Mouse (Mus musculus): ENCODE results near the gene Rtp1. TPM values are rescaled to one million over a fixed set of nuclear protein-coding genes. Genes with fewer than 3 reads are reported as not detected.
A peak's percentile ranks its signal among the peaks of the same experiment; 100 is the strongest.

Rtp1 gene
- polyA plus RNA-seq, 1 experiment from 2014 or later: 0.04 TPM

DNA sequence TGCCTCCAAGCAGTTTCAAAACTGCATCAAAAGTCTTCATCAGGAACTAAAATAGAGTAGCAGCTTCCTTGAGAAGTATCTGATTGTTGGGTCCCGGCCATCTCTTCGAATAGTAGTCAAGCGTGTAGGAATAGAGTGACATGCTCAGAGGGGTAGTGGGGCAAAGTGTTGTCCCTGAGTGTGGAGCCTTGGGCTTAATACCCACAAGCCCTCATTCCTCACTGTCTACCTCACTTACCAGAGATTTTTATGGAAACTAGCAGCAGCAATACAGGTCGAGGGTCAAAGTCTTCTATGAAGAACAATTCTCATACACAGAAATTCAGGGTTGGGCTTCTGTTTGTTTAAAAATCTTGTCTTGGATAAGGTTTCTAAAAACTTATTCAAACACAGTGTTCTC is 21.9 kb downstream of the Rtp1 start:
- H3K9ac ChIP-seq (ENCODE audit: low read length): no peak overlapping the region
- H3K27ac ChIP-seq (ENCODE audit: low read length): no peak overlapping the region
- no peak for ATAC-seq (ENCODE audit: insufficient read depth, low FRiP score)
- H3K9me3 ChIP-seq (replicated peaks; ENCODE audit: control insufficient read depth, low read length): no peaks in the 10 kb centered on the region
- H3K36me3 ChIP-seq (ENCODE audit: control insufficient read depth, insufficient read depth, low read length): no peaks in the 10 kb centered on the region
- no peak overlapping the region for H3K4me3 ChIP-seq (replicated peaks; ENCODE audit: low read length)
- H3K4me2 ChIP-seq (ENCODE audit: low read depth, low read length): no peak overlapping the region
- no peaks in the 10 kb centered on the region for H3K27me3 ChIP-seq (ENCODE audit: control insufficient read depth, insufficient read depth, low read length)
- no peaks in the 10 kb centered on the region for H3K4me1 ChIP-seq (ENCODE audit: control insufficient read depth, insufficient read depth, low read length)
- 78% methylated on average over 4 of the region's 4 CpGs for WGBS

DNA sequence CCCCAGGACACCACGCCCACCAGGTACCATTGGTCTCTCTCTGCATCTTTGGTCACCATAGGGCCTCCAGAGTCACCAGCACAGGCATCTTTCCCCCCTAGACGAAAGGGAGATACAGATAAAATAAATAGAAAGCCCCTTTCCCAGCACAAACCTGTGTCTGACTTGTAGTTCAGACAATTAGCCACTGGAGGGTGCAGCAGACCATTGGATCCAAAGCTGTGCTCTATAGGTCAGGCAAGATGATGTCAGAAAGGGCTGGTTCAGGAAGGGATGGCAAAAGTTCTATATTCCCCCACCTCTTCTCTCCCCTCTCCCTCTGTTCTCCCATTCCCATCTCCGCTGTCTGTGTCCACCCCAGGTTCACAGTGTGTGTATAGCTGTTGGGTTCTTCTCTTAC is 23.5 kb downstream of the Rtp1 start:
- no peak overlapping the region for H3K27ac ChIP-seq (ENCODE audit: low read length)
- H3K27me3 ChIP-seq (ENCODE audit: control insufficient read depth, insufficient read depth, low read length): no peaks in the 10 kb centered on the region
- no peak overlapping the region for H3K4me3 ChIP-seq (replicated peaks; ENCODE audit: low read length)
- H3K9me3 ChIP-seq (replicated peaks; ENCODE audit: control insufficient read depth, low read length): no peaks in the 10 kb centered on the region
- WGBS: 26% methylated on average over 3 of the region's 3 CpGs
- 0 out of 2 replicates have a peak, but pooled peaks have one; percentile 10 for ATAC-seq (ENCODE audit: insufficient read depth, low FRiP score)
- H3K4me2 ChIP-seq (ENCODE audit: low read depth, low read length): no peak overlapping the region
- H3K4me1 ChIP-seq (ENCODE audit: control insufficient read depth, insufficient read depth, low read length): peaks cover 9% of the 10 kb centered on the region; the same call in 1 of the 2 replicates
- no peak overlapping the region for H3K9ac ChIP-seq (ENCODE audit: low read length)
- no peaks in the 10 kb centered on the region for H3K36me3 ChIP-seq (ENCODE audit: control insufficient read depth, insufficient read depth, low read length)

DNA sequence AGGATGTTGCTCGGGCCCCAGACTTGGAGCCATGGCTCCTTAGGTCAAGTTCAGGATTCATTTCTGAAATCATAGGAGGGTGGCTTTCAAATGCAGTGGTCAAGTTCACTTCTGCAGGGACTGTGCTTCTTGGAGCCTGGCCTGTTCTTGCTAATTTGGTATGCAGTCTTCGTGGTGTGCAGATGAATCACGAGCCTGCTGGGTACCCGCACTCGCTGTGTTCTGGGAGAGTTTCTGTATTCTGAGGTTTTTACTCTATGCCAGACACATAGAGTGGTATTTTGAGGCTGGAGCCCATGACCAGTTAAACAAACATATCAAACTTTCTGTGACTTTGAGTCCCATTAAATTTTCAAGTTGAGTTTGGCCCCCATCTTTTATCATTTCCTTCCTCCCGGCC is 25.4 kb downstream of the Rtp1 start:
- WGBS: 80% methylated on average over 6 of the region's 6 CpGs
- H3K4me2 ChIP-seq (ENCODE audit: low read depth, low read length): no peak overlapping the region
- H3K4me1 ChIP-seq (ENCODE audit: control insufficient read depth, insufficient read depth, low read length): peaks cover 9% of the 10 kb centered on the region; the same call in 1 of the 2 replicates
- ATAC-seq (ENCODE audit: insufficient read depth, low FRiP score): no peak
- H3K27me3 ChIP-seq (ENCODE audit: control insufficient read depth, insufficient read depth, low read length): no peaks in the 10 kb centered on the region
- no peak overlapping the region for H3K4me3 ChIP-seq (replicated peaks; ENCODE audit: low read length)
- H3K9ac ChIP-seq (ENCODE audit: low read length): no peak overlapping the region
- no peaks in the 10 kb centered on the region for H3K36me3 ChIP-seq (ENCODE audit: control insufficient read depth, insufficient read depth, low read length)
- H3K27ac ChIP-seq (ENCODE audit: low read length): no peak overlapping the region
- H3K9me3 ChIP-seq (replicated peaks; ENCODE audit: control insufficient read depth, low read length): no peaks in the 10 kb centered on the region

DNA sequence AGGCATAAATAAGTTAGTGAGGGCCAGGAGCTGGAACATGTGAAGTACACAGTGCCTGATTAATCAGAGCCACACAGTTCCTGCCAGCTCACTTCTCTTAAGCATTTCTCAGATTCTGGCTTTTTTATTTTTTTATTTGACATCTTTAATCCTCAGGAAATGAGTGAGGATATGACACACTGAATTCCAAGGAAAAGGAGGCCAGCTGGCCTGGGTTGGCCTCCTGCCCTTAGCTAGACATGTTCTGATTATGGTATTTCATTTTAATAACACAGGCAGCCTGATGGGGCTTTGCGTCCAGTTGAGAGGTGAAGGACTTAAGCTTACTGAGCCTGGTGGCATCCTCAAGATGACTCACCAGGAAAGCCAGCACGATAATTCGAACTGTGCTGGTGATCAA is 27.6 kb downstream of the Rtp1 start:
- Histone ChIP-seq H3K27ac (ENCODE audit: low read length) (no peak overlapping the region), H3K9ac (ENCODE audit: low read length) (no peak overlapping the region), H3K27me3 (ENCODE audit: control insufficient read depth, insufficient read depth, low read length) (no peaks in the 10 kb centered on the region), H3K4me3 (replicated peaks; ENCODE audit: low read length) (no peak overlapping the region), H3K9me3 (replicated peaks; ENCODE audit: control insufficient read depth, low read length) (no peaks in the 10 kb centered on the region), H3K36me3 (ENCODE audit: control insufficient read depth, insufficient read depth, low read length) (no peaks in the 10 kb centered on the region), H3K4me2 (ENCODE audit: low read depth, low read length) (no peak overlapping the region), H3K4me1 (ENCODE audit: control insufficient read depth, insufficient read depth, low read length) (peaks cover 9% of the 10 kb centered on the region; the same call in 1 of the 2 replicates)
- ATAC-seq (ENCODE audit: insufficient read depth, low FRiP score): peak; percentile 44; the same call in 1 of the 2 replicates
- WGBS: 39% methylated on average over 3 of the region's 3 CpGs

DNA sequence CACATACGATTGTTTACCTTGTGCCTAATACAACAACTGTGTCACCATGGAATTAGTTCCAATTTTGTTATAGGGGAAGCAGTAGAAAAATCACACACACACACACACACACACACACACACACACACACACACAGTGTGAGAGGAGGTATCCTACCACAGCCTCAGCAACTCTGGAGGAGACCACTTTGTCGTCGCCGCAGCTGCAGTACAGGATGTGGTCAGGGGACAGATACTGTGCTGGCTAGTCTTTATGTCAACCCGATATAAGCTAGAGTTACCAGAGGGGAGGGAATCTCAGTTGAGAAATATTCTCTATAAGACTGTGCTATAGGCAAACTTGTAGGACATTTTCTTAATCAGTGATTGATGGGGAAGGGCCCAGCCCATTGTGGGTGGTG is 28.4 kb downstream of the Rtp1 start:
- Histone ChIP-seq H3K9ac (ENCODE audit: low read length) (no peak overlapping the region), H3K36me3 (ENCODE audit: control insufficient read depth, insufficient read depth, low read length) (no peaks in the 10 kb centered on the region), H3K27ac (ENCODE audit: low read length) (no peak overlapping the region), H3K4me1 (ENCODE audit: control insufficient read depth, insufficient read depth, low read length) (peaks cover 9% of the 10 kb centered on the region; the same call in 1 of the 2 replicates), H3K9me3 (replicated peaks; ENCODE audit: control insufficient read depth, low read length) (no peaks in the 10 kb centered on the region), H3K27me3 (ENCODE audit: control insufficient read depth, insufficient read depth, low read length) (no peaks in the 10 kb centered on the region), H3K4me3 (replicated peaks; ENCODE audit: low read length) (no peak overlapping the region), H3K4me2 (ENCODE audit: low read depth, low read length) (no peak overlapping the region)
- no peak for ATAC-seq (ENCODE audit: insufficient read depth, low FRiP score)
- WGBS: 82% methylated on average over 5 of the region's 5 CpGs

DNA sequence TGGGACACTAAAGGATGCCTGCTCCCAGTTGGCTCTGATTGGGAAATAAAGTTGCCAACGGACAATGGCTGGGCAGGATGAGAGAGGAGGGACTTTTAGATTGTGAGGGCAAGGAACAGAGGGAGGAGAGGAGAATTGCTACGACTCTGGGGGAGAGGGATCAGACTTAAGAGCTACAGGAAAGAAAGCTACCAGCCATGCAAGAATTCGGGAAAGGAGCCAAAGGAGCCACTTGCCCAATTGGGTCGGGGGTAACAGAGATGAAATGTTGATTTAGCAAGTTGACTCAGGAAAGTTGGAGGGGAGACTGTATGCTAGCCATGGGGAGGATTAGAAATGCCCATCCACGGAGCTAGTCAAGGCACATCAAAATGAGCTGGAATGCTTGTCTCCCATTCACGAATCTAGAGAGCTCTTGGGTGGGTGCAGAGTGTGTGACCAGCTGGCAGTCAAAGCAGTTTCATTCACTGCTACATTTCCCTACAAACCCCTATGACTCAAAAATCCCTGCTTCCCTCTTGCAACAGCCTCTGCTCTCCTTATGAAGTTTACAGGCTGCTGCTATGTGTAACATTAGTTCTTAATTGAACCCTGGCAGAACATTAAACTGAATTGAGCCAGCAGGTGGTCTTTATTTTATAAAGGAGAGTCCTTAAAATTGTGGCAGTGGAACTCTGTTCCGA is 30.1 kb downstream of the Rtp1 start:
- Histone ChIP-seq H3K4me1 (ENCODE audit: control insufficient read depth, insufficient read depth, low read length) (peaks cover 9% of the 10 kb centered on the region; the same call in 1 of the 2 replicates), H3K27me3 (ENCODE audit: control insufficient read depth, insufficient read depth, low read length) (no peaks in the 10 kb centered on the region), H3K4me2 (ENCODE audit: low read depth, low read length) (no peak overlapping the region), H3K9me3 (replicated peaks; ENCODE audit: control insufficient read depth, low read length) (no peaks in the 10 kb centered on the region), H3K9ac (ENCODE audit: low read length) (no peak overlapping the region), H3K27ac (ENCODE audit: low read length) (no peak overlapping the region), H3K4me3 (replicated peaks; ENCODE audit: low read length) (no peak overlapping the region), H3K36me3 (ENCODE audit: control insufficient read depth, insufficient read depth, low read length) (no peaks in the 10 kb centered on the region)
- no peak for ATAC-seq (ENCODE audit: insufficient read depth, low FRiP score)
- WGBS: 52% methylated on average over 7 of the region's 7 CpGs

DNA sequence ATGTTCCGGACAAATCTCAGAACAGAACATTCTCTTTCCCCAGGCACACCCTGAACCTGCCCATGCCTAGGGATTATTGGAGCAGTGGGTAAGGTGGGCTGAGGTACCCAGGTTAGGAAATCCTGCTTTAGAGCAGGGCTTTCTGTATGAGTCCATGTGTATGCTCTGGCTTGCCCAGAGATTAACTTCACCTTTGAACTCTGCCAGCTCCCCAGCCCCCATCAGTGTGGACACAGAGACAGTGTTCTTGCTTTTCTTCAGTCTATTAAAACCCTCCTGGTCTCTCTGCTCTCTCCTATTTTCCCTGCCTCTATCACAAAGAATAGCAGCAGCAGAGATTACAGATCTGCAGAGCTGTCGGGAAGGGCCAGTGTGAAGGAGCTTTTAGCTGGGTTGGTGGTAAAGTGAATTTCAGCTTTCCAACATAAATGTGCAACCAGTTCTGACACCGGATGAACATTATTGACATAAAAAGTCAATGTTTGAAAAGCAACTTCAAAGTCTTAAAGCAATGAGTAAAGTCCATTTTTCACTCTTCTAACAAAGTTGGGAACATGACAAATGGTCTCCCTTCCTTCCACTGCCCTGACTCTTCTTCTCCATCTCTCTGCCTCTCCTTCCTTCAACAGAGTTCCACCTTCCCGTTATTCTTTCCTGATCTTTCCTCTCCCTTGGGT is 34.9 kb downstream of the Rtp1 start:
- no peak for ATAC-seq (ENCODE audit: insufficient read depth, low FRiP score)
- H3K27ac ChIP-seq (ENCODE audit: low read length): no peak overlapping the region
- H3K9me3 ChIP-seq (replicated peaks; ENCODE audit: control insufficient read depth, low read length): no peaks in the 10 kb centered on the region
- H3K9ac ChIP-seq (ENCODE audit: low read length): no peak overlapping the region
- no peak overlapping the region for H3K4me3 ChIP-seq (replicated peaks; ENCODE audit: low read length)
- no peaks in the 10 kb centered on the region for H3K4me1 ChIP-seq (ENCODE audit: control insufficient read depth, insufficient read depth, low read length)
- WGBS: 61% methylated on average over 4 of the region's 4 CpGs
- no peak overlapping the region for H3K4me2 ChIP-seq (ENCODE audit: low read depth, low read length)
- no peaks in the 10 kb centered on the region for H3K27me3 ChIP-seq (ENCODE audit: control insufficient read depth, insufficient read depth, low read length)
- H3K36me3 ChIP-seq (ENCODE audit: control insufficient read depth, insufficient read depth, low read length): no peaks in the 10 kb centered on the region

DNA sequence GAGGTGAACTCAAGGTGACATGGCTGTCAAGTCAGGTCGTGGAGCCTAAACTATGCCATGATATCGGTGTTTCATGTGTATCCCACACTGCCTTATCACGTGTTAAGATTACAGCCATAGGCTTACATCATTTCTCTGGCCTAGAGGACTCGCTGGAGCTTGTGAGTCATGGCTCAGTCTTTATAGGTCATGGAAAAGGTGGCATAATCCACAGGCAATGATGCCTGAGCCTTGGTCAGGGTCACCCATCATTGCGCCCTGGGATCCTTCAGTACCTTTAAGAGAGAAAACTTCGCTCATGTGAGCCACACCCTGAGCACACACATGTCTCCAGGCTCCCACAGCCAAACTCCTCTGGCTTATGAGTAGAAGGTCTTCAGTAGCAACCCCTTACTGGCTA is 42.6 kb downstream of the Rtp1 start:
- H3K9ac ChIP-seq (ENCODE audit: low read length): no peak overlapping the region
- no peak overlapping the region for H3K27ac ChIP-seq (ENCODE audit: low read length)
- H3K4me1 ChIP-seq (ENCODE audit: control insufficient read depth, insufficient read depth, low read length): no peaks in the 10 kb centered on the region
- H3K4me3 ChIP-seq (replicated peaks; ENCODE audit: low read length): no peak overlapping the region
- no peaks in the 10 kb centered on the region for H3K36me3 ChIP-seq (ENCODE audit: control insufficient read depth, insufficient read depth, low read length)
- no peaks in the 10 kb centered on the region for H3K27me3 ChIP-seq (ENCODE audit: control insufficient read depth, insufficient read depth, low read length)
- no peaks in the 10 kb centered on the region for H3K9me3 ChIP-seq (replicated peaks; ENCODE audit: control insufficient read depth, low read length)
- WGBS: 87% methylated on average over 6 of the region's 6 CpGs
- no peak overlapping the region for H3K4me2 ChIP-seq (ENCODE audit: low read depth, low read length)
- no peak for ATAC-seq (ENCODE audit: insufficient read depth, low FRiP score)

DNA sequence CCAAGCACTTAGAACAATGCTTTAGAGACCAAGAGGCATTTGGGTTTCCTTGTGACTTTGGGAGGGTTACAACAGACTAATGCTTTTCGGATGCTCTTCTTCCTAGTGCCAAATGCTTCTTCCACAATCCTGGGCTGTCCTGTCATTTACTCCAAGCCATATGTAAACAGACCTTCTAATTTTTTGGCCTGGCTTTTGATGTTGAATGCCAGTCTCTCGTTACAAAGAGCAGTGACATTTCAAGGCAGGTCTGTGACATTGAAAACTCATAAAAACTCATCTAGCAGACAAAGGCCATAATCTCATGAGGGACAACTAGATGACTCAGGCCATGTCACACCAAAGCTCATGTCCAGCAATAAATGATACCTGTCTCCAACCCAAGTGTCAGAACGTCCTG is 43.1 kb downstream of the Rtp1 start:
- Histone ChIP-seq H3K4me1 (ENCODE audit: control insufficient read depth, insufficient read depth, low read length) (no peaks in the 10 kb centered on the region), H3K27ac (ENCODE audit: low read length) (no peak overlapping the region), H3K9me3 (replicated peaks; ENCODE audit: control insufficient read depth, low read length) (no peaks in the 10 kb centered on the region), H3K4me2 (ENCODE audit: low read depth, low read length) (no peak overlapping the region), H3K9ac (ENCODE audit: low read length) (no peak overlapping the region), H3K36me3 (ENCODE audit: control insufficient read depth, insufficient read depth, low read length) (no peaks in the 10 kb centered on the region), H3K27me3 (ENCODE audit: control insufficient read depth, insufficient read depth, low read length) (no peaks in the 10 kb centered on the region), H3K4me3 (replicated peaks; ENCODE audit: low read length) (no peak overlapping the region)
- ATAC-seq (ENCODE audit: insufficient read depth, low FRiP score): no peak
- 53% methylated on average over 3 of the region's 3 CpGs for WGBS
